Mouse (Mus musculus): ENCODE data around the gene Sp7. TPM values are rescaled to one million over a fixed set of nuclear protein-coding genes. Genes with fewer than 3 reads are reported as not detected.

The Sp7 gene
- polyA plus RNA-seq (2015; fragmentation: Nextera tagmentation; extraction: Ambion mirVana) = 0.11 and 0.20 TPM in 2 replicates

DNA sequence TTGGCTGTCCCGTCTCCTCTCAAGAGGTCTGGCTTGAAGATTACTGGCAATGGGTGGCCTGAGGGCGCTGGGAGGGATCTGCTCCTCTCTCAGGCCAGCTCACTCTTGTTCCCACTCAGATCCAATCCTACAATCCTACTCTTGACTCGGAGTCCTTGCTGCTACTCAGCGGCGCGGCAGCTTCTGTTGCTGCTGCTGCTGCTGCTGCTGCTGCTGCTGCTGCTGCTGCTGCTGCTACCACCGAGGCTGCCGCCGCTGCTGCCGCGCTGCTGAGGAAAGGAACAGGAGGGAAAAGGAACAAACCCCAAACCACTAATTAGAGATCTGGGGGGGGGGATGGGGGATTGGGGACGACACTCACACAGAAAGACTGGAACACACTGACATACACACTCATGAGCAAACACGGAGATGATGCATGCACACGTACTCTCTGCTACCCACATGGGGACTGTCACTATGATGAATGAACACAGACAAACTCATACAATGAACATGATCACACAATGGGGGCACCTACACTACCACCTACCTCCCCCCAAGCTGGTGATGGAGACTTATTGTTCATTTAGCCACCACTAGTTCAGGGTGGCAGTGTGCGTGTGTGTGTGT lies at the start of gene Sp7:
TSS of gene Sp7 (minus strand) at position 450 of the 612 bp plus-strand sequence.
- Histone ChIP-seq H3K27me3 (ENCODE audit: control insufficient read depth, insufficient read depth, low read length) (peaks cover 25% of the 10 kb centered on the region), H3K9me3 (replicated peaks; ENCODE audit: control insufficient read depth, low read length) (no peaks in the 10 kb centered on the region), H3K4me1 (ENCODE audit: control insufficient read depth, insufficient read depth, low read length) (peaks cover 14% of the 10 kb centered on the region), H3K4me2 (ENCODE audit: low read depth, low read length) (peak within 1 kb of the TSS; percentile 46), H3K36me3 (ENCODE audit: control insufficient read depth, insufficient read depth) (no peaks in the 10 kb centered on the region), H3K27ac (ENCODE audit: low read length) (no peak within 1 kb of the TSS), H3K9ac (ENCODE audit: low read length) (peak within 1 kb of the TSS; percentile 41; the same call in 1 of the 2 replicates), H3K4me3 (ENCODE audit: low read length) (peak within 1 kb of the TSS; percentile 28)
- no peak for ATAC-seq (replicated peaks; ENCODE audit: extremely low read depth, insufficient read depth, low FRiP score)
- 9% methylated on average over 15 of the region's 15 CpGs for WGBS

DNA sequence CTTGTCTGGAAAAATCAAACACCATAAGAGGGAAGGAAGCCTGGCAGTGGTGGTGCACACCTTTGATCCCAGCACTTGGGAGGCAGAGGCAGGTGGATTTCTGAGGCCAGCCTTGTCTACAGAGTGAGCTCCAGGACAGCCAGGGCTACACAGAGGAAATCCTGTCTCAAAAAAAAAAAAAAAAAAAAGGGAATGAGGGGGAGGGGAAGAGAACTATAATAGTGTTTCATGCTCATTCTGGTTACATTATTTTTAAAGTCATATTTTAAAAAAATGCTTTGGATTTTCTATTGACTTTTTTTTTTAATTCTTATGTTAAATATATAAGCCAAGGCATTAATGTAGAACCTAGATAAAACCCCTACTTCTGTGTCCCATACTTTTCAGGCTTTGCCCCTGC lies 46.7 kb upstream of the Sp7 start:
- Histone ChIP-seq H3K9me3 (replicated peaks; ENCODE audit: control insufficient read depth, low read length) (no peaks in the 10 kb centered on the region), H3K9ac (ENCODE audit: low read length) (no peak overlapping the region), H3K36me3 (ENCODE audit: control insufficient read depth, insufficient read depth) (peaks cover 29% of the 10 kb centered on the region), H3K4me2 (ENCODE audit: low read depth, low read length) (no peak overlapping the region), H3K27ac (ENCODE audit: low read length) (no peak overlapping the region), H3K27me3 (ENCODE audit: control insufficient read depth, insufficient read depth, low read length) (no peaks in the 10 kb centered on the region), H3K4me3 (ENCODE audit: low read length) (no peak overlapping the region), H3K4me1 (ENCODE audit: control insufficient read depth, insufficient read depth, low read length) (peaks cover 28% of the 10 kb centered on the region)
- ATAC-seq (replicated peaks; ENCODE audit: extremely low read depth, insufficient read depth, low FRiP score) = no peak

DNA sequence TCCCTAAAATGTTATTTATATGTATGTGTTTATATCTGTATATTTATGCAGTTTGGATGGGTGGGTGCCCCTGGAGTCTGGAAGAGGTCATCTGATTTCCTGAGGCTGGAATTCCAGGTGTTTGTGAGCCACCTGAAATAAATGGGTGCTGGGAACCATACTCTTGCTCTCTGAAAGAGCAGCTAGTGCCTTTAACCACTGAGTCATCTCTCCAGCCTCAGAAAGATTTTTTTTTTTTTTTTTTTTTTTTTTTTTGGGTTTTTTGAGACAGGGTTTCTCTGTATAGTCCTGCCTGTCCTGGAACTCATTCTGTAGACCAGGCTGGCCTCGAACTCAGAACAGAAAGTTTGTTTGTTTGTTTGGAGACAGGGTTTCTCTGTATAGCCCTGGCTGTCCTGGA lies 44.1 kb upstream of the Sp7 start:
- no peak overlapping the region for H3K9ac ChIP-seq (ENCODE audit: low read length)
- H3K9me3 ChIP-seq (replicated peaks; ENCODE audit: control insufficient read depth, low read length) = no peaks in the 10 kb centered on the region
- H3K27ac ChIP-seq (ENCODE audit: low read length) = no peak overlapping the region
- WGBS = 88% methylated on average over 1 of the region's 1 CpGs
- no peak overlapping the region for H3K4me2 ChIP-seq (ENCODE audit: low read depth, low read length)
- H3K36me3 ChIP-seq (ENCODE audit: control insufficient read depth, insufficient read depth) = peaks cover 37% of the 10 kb centered on the region
- ATAC-seq (replicated peaks; ENCODE audit: extremely low read depth, insufficient read depth, low FRiP score) = no peak
- H3K4me3 ChIP-seq (ENCODE audit: low read length) = no peak overlapping the region
- peaks cover 39% of the 10 kb centered on the region for H3K4me1 ChIP-seq (ENCODE audit: control insufficient read depth, insufficient read depth, low read length)
- H3K27me3 ChIP-seq (ENCODE audit: control insufficient read depth, insufficient read depth, low read length) = no peaks in the 10 kb centered on the region

DNA sequence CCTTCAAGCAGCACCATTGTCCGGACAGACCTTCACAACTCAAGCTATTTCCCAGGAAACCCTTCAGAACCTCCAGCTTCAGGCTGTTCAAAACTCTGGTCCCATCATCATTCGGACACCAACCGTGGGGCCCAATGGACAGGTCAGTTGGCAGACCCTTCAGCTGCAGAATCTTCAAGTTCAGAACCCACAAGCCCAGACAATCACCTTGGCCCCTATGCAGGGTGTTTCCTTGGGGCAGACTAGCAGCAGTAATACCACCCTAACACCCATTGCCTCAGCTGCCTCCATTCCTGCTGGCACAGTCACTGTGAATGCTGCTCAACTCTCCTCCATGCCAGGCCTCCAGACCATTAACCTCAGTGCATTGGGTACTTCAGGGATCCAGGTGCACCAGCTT lies 42.3 kb upstream of the Sp7 start:
- H3K4me2 ChIP-seq (ENCODE audit: low read depth, low read length) = peak overlapping the region; percentile 29
- H3K9ac ChIP-seq (ENCODE audit: low read length) = no peak overlapping the region
- no peak for ATAC-seq (replicated peaks; ENCODE audit: extremely low read depth, insufficient read depth, low FRiP score)
- H3K27ac ChIP-seq (ENCODE audit: low read length) = no peak overlapping the region
- WGBS = 90% methylated on average over 3 of the region's 3 CpGs
- H3K4me3 ChIP-seq (ENCODE audit: low read length) = peak overlapping the region; percentile 16; the same call in 1 of the 2 replicates
- peaks cover 39% of the 10 kb centered on the region for H3K4me1 ChIP-seq (ENCODE audit: control insufficient read depth, insufficient read depth, low read length)
- H3K27me3 ChIP-seq (ENCODE audit: control insufficient read depth, insufficient read depth, low read length) = no peaks in the 10 kb centered on the region
- peaks cover 37% of the 10 kb centered on the region for H3K36me3 ChIP-seq (ENCODE audit: control insufficient read depth, insufficient read depth)
- no peaks in the 10 kb centered on the region for H3K9me3 ChIP-seq (replicated peaks; ENCODE audit: control insufficient read depth, low read length)

DNA sequence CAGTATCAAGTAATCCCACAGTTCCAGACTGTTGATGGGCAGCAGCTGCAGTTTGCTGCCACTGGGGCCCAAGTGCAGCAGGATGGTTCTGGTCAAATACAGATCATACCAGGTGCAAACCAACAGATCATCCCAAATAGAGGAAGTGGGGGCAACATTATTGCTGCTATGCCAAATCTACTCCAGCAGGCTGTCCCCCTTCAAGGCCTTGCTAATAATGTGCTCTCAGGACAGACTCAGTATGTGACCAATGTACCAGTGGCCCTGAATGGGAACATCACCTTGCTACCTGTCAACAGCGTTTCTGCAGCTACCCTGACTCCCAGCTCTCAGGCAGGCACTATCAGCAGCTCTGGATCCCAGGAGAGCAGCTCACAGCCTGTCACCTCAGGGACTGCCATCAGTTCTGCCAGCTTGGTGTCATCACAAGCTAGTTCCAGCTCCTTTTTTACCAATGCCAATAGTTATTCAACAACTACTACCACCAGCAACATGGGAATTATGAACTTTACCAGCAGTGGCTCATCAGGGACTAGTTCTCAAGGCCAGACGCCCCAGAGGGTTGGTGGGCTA lies 41.7 kb upstream of the Sp7 start:
- Histone ChIP-seq H3K9ac (ENCODE audit: low read length) (no peak overlapping the region), H3K4me2 (ENCODE audit: low read depth, low read length) (no peak overlapping the region), H3K4me1 (ENCODE audit: control insufficient read depth, insufficient read depth, low read length) (peaks cover 39% of the 10 kb centered on the region), H3K9me3 (replicated peaks; ENCODE audit: control insufficient read depth, low read length) (no peaks in the 10 kb centered on the region), H3K36me3 (ENCODE audit: control insufficient read depth, insufficient read depth) (peaks cover 37% of the 10 kb centered on the region), H3K4me3 (ENCODE audit: low read length) (no peak overlapping the region), H3K27ac (ENCODE audit: low read length) (no peak overlapping the region), H3K27me3 (ENCODE audit: control insufficient read depth, insufficient read depth, low read length) (no peaks in the 10 kb centered on the region)
- no peak for ATAC-seq (replicated peaks; ENCODE audit: extremely low read depth, insufficient read depth, low FRiP score)
- WGBS = 68% methylated on average over 2 of the region's 2 CpGs

DNA sequence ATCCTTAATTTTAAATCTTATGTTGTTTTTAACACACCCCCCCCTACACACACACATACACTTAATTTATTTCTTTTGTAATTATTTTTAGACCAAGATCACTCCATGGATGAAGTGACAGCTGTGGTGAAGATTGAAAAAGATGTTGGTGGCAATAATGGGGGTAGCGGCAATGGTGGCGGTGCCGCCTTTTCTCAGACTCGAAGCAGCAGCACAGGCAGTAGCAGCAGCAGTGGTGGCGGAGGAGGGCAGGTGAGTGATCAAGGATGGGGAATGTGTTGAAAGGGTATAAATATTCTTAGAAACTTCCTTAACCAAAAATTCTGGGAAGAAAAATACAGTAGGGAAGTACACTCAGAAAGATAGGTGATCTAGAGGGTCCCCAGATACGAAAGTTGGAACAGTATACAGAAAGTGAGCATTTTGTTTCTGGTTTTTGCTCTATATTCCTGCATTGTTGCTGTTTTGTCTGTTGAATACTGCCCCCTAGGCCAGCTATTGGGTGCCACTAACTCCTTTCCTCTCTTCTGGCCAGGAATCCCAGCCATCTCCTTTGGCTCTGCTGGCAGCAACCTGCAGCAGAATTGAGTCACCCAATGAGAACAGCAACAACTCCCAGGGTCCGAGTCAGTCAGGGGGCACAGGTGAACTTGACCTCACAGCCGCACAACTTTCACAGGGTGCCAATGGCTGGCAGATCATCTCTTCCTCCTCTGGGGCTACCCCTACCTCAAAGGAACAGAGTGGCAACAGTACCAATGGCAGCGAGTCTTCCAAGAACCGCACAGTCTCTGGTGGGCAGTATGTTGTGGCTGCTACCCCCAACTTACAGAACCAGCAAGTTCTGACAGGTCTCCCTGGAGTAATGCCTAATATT lies 40.9 kb upstream of the Sp7 start:
- H3K9me3 ChIP-seq (replicated peaks; ENCODE audit: control insufficient read depth, low read length) = no peaks in the 10 kb centered on the region
- peaks cover 39% of the 10 kb centered on the region for H3K4me1 ChIP-seq (ENCODE audit: control insufficient read depth, insufficient read depth, low read length)
- no peak overlapping the region for H3K4me2 ChIP-seq (ENCODE audit: low read depth, low read length)
- no peaks in the 10 kb centered on the region for H3K27me3 ChIP-seq (ENCODE audit: control insufficient read depth, insufficient read depth, low read length)
- no peak overlapping the region for H3K9ac ChIP-seq (ENCODE audit: low read length)
- ATAC-seq (replicated peaks; ENCODE audit: extremely low read depth, insufficient read depth, low FRiP score) = no peak
- 92% methylated on average over 10 of the region's 10 CpGs for WGBS
- H3K36me3 ChIP-seq (ENCODE audit: control insufficient read depth, insufficient read depth) = peaks cover 34% of the 10 kb centered on the region
- no peak overlapping the region for H3K27ac ChIP-seq (ENCODE audit: low read length)
- H3K4me3 ChIP-seq (ENCODE audit: low read length) = no peak overlapping the region

DNA sequence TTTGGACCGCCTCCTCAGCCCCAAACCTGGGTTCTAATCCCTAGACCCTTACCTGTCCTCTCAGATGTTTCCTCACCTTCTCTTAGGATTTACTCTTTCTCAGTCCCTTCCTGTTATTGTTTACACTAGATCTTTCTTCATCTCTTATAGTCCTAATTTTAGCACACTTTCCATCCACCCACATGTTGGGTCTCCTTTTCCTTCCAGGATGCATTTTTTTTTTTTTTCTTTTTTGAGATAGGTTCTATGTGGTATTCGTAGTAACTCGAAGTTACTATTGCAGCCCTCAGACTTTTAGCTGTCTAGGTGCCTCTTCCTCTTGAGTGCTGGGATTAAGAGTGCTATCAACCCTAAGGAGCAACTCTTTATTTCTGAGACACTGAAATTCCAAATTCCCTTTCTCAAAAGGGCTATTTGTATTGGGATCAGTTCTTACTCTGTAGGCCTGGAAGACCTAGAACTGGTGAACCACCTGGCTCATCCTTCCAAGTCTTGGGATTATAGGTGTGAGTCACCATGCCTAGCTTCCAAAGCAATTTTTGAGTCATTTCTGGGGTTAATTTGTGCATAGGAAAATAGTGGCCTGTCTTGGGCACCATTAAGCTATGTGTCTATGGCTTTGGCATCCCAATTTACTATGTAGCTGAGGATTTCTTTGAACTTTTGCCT lies 40.1 kb upstream of the Sp7 start:
- no peaks in the 10 kb centered on the region for H3K9me3 ChIP-seq (replicated peaks; ENCODE audit: control insufficient read depth, low read length)
- whole genome bisulfite sequencing = 8% methylated on average over 3 of the region's 3 CpGs
- H3K27me3 ChIP-seq (ENCODE audit: control insufficient read depth, insufficient read depth, low read length) = no peaks in the 10 kb centered on the region
- peak overlapping the region; percentile 68 for H3K4me3 ChIP-seq (ENCODE audit: low read length)
- peaks cover 30% of the 10 kb centered on the region for H3K36me3 ChIP-seq (ENCODE audit: control insufficient read depth, insufficient read depth)
- peak overlapping the region; percentile 90 for H3K9ac ChIP-seq (ENCODE audit: low read length)
- peak overlapping the region; percentile 98 for H3K27ac ChIP-seq (ENCODE audit: low read length)
- ATAC-seq (replicated peaks; ENCODE audit: extremely low read depth, insufficient read depth, low FRiP score) = no peak
- peak overlapping the region; percentile 59 for H3K4me2 ChIP-seq (ENCODE audit: low read depth, low read length)
- H3K4me1 ChIP-seq (ENCODE audit: control insufficient read depth, insufficient read depth, low read length) = peaks cover 39% of the 10 kb centered on the region

DNA sequence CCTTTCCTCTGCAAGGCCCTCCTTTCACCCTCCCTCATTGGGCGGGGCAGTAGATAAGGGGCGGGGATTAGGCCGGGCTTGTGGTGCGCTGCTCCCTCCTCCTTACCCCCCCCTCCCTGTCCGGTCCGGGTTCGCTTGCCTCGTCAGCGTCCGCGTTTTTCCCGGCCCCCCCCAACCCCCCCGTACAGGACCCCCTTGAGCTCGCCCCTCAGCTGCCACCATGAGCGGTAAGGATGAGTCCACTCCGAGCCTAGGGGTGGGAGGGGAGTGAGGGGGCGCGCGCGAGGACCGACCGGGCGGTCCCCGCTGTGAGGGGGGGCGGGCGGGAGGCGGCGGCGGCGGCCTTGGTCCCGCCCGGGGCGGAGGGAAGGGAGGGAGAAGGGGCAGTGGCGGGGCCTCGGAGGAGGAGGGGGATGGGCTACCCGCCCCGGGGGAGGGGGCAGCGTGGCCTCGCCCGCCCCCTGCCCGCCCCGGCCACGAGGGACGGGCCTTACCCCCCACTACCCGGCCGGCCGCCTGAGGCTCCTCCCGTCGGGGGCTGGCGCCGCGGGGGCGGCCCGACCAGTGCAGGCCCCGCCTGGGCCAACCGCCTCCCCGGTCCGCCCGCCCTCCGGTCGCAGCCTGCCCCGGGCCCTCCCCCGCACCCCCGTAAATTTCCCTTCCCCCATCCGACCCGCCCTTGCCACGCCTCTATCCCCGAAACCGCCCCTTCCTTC lies 39.4 kb upstream of the Sp7 start:
- peak; percentile 42 for ATAC-seq (replicated peaks; ENCODE audit: extremely low read depth, insufficient read depth, low FRiP score)
- H3K36me3 ChIP-seq (ENCODE audit: control insufficient read depth, insufficient read depth) = peaks cover 27% of the 10 kb centered on the region
- peak overlapping the region; percentile 90 for H3K9ac ChIP-seq (ENCODE audit: low read length)
- H3K9me3 ChIP-seq (replicated peaks; ENCODE audit: control insufficient read depth, low read length) = no peaks in the 10 kb centered on the region
- peak overlapping the region; percentile 98 for H3K27ac ChIP-seq (ENCODE audit: low read length)
- 2% methylated on average over 32 of the region's 69 CpGs for WGBS
- H3K4me1 ChIP-seq (ENCODE audit: control insufficient read depth, insufficient read depth, low read length) = peaks cover 34% of the 10 kb centered on the region
- H3K4me3 ChIP-seq (ENCODE audit: low read length) = peak overlapping the region; percentile 68
- peak overlapping the region; percentile 59 for H3K4me2 ChIP-seq (ENCODE audit: low read depth, low read length)
- no peaks in the 10 kb centered on the region for H3K27me3 ChIP-seq (ENCODE audit: control insufficient read depth, insufficient read depth, low read length)

All from heart, embryonic 16.5 days (tissue).